Mouse (Mus musculus): ENCODE results near the gene Iqcf3.

DNA sequence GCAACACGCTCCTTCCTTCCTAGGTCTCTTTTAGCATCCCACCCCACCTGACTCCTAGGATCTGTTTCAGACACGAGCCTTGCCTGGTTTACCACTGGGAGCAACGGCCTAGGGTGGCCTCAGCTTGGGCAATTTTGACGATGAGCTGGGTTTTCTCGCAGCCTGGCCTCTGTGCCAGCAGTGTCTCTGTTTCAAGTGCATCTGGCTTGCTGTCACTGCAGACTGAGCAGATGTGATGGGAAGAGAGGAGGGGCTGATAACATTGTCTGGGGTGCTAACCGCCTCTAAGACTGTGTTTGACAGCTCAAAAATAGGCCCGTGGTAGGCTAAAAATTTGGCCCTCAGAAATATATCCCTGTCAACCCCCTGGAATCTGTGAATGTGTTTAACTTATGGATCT lies 34.4 kb upstream of the Iqcf3 start:
- TF ChIP-seq CTCF (IDR thresholded peaks at IDR 0.05; ENCODE audit: low read depth): no peak
- no peak for TF ChIP-seq EP300 (IDR thresholded peaks at IDR 0.05; ENCODE audit: low read depth)

Data from liver, postnatal 0 days (tissue).